Mouse (Mus musculus) hindbrain, embryonic 10.5 days (tissue): ENCODE data around the gene Smyd1. TPM values are rescaled to one million over a fixed set of nuclear protein-coding genes. Genes with fewer than 3 reads are reported as not detected.

ENCODE experiments used
- DNase-seq: peaks from one replicate; pipeline ENCODE4 v3.0.0-alpha.2; 2017; ENCODE audit warnings: low spot score
- H3K27ac ChIP-seq: fragments of 300-500 bp; sonication (generic); 2 replicates; pipeline ENCODE4 v1.5.1; 2016; ENCODE audit warnings: mild to moderate bottlenecking, moderate library complexity
- H3K27me3 ChIP-seq: fragments of 300-500 bp; sonication (generic); 2 replicates; pipeline ENCODE4 v1.6.1; 2016; ENCODE audit warnings: mild to moderate bottlenecking; ENCODE audit not compliant: poor library complexity, insufficient read depth, severe bottlenecking
- H3K36me3 ChIP-seq: fragments of 300-500 bp; sonication (generic); 2 replicates; pipeline ENCODE4 v1.6.1; 2016; ENCODE audit warnings: mild to moderate bottlenecking, moderate library complexity
- H3K4me1 ChIP-seq: fragments of 300-500 bp; sonication (generic); replicated peaks from 2 replicates; pipeline ENCODE4 v1.6.1; 2016; ENCODE audit warnings: mild to moderate bottlenecking
- H3K4me3 ChIP-seq: fragments of 300-500 bp; sonication (generic); 2 replicates; pipeline ENCODE4 v1.5.1; 2016; ENCODE audit warnings: mild to moderate bottlenecking, moderate library complexity
- H3K9me3 ChIP-seq: fragments of 300-500 bp; sonication (generic); 2 replicates; pipeline ENCODE4 v1.6.1; 2016; ENCODE audit warnings: mild to moderate bottlenecking, moderate library complexity
- WGBS: fragments of 180-500 bp; shearing (Covaris S2); methylation state at CpG from one replicate; pipeline ENCODE4 v1.1.7; 2016; 5-methylcytosine and 5-hydroxymethylcytosine counted together
- polyA plus RNA-seq: library from polyadenylated mRNA; unstranded; fragments of >200 nt; fragmentation: Nextera tagmentation; extraction: Ambion mirVana; gene quantifications from 2 replicates; pipeline ENCODE4 v1.2.1, GENCODE M21; 2016

Smyd1 gene
- polyA plus RNA-seq, 1 experiment from 2014 or later, result 0.14 TPM

DNA sequence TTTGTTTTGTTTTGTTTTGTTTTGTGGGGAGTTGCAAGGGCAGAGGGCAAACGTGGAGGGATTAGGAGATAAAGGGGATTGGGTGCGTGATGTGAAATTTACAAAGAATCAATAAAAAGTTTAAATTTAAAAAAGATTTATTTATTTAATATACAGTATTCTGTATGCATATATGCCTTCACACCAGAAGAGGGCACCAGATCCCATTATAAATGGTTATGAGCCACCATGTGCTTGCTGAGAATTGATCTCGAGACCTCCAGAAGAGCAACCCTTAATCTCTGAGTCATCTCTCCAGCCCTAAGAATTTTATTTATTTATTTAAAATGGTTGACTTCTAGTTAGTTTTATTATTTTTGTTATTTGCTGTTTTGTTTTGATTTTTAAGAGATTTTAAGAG lies 78.8 kb downstream of the Smyd1 start:
- WGBS, result 92% methylated on average over 3 of the region's 3 CpGs
- no peak overlapping the region for H3K4me3 ChIP-seq
- no peaks in the 10 kb centered on the region for H3K36me3 ChIP-seq
- no peak for DNase-seq
- H3K27ac ChIP-seq, result no peak overlapping the region
- no peaks in the 10 kb centered on the region for H3K4me1 ChIP-seq
- H3K9me3 ChIP-seq, result no peaks in the 10 kb centered on the region
- no peaks in the 10 kb centered on the region for H3K27me3 ChIP-seq

GRCm38 (mm10) chr6:71242811-71243210 lies 79.2 kb downstream of the Smyd1 start:
- Histone ChIP-seq H3K4me3 (no peak overlapping the region), H3K27ac (no peak overlapping the region), H3K27me3 (no peaks in the 10 kb centered on the region), H3K4me1 (no peaks in the 10 kb centered on the region), H3K9me3 (no peaks in the 10 kb centered on the region), H3K36me3 (no peaks in the 10 kb centered on the region)
- no peak for DNase-seq
- WGBS, result 87% methylated on average over 1 of the region's 1 CpGs

GRCm38 (mm10) chr6:71240831-71241230 lies 81.2 kb downstream of the Smyd1 start:
- no peak for DNase-seq
- H3K27me3 ChIP-seq, result no peaks in the 10 kb centered on the region

DNA sequence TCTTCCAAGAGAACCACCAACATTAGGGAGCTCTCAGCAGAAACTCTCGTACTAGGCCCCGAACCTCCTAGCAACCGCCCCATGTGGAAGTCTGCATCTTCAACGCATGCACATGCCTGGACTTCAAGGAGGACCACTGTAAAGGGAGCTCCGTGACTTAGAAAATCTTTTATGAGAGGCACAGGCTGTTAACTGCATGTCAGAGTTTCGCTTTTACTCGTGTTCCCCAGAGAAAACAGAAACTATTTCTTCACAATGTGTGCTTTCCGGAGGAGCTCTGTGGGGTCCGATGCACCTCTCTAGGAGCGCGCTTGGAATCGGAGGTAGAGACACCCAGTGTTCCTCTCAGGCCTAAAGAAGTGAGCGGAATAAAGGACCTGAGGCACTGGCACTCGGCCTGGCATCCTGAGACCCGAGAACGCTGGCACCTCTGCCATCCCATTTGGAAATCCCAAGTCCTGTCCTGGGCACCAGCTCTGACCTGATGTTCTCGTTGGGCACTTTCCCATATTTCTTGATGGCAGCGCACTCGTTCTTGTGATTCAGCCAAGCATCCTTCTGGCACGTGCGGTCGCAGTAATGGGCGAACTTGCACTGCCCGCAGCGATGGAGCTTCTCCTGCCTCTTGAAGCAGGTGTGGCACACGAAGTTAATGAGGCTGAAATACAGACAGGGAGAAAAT lies 82.8 kb downstream of the Smyd1 start:
- Histone ChIP-seq H3K27me3 (no peaks in the 10 kb centered on the region), H3K4me1 (no peaks in the 10 kb centered on the region), H3K4me3 (no peak overlapping the region), H3K36me3 (no peaks in the 10 kb centered on the region), H3K9me3 (no peaks in the 10 kb centered on the region), H3K27ac (no peak overlapping the region)
- WGBS, result 92% methylated on average over 26 of the region's 26 CpGs
- no peak for DNase-seq

More at GRCm38 (mm10) chr6:71240831-71241230, 81.2 kb downstream of the Smyd1 start:
- no peaks in the 10 kb centered on the region for H3K4me1 ChIP-seq
- H3K27ac ChIP-seq, result no peak overlapping the region
- no peaks in the 10 kb centered on the region for H3K36me3 ChIP-seq
- 91% methylated on average over 7 of the region's 7 CpGs for WGBS
- no peaks in the 10 kb centered on the region for H3K9me3 ChIP-seq
- no peak overlapping the region for H3K4me3 ChIP-seq

GRCm38 (mm10) chr6:71237031-71237431 lies 85.0 kb downstream of the Smyd1 start:
- 85% methylated on average over 6 of the region's 6 CpGs for WGBS
- DNase-seq, result no peak
- H3K4me3 ChIP-seq, result no peak overlapping the region
- H3K9me3 ChIP-seq, result no peaks in the 10 kb centered on the region
- no peaks in the 10 kb centered on the region for H3K36me3 ChIP-seq
- no peaks in the 10 kb centered on the region for H3K4me1 ChIP-seq
- no peak overlapping the region for H3K27ac ChIP-seq
- H3K27me3 ChIP-seq, result no peaks in the 10 kb centered on the region

- Histone ChIP-seq H3K36me3 (no peaks in the 10 kb centered on the region), H3K4me3 (no peak overlapping the region)
- WGBS, result 75% methylated on average over 6 of the region's 6 CpGs
Observed at GRCm38 (mm10) chr6:71236506-71236905, 85.5 kb downstream of the Smyd1 start.

GRCm38 (mm10) chr6:71235944-71236343 lies 86.1 kb downstream of the Smyd1 start:
- H3K9me3 ChIP-seq, result no peaks in the 10 kb centered on the region
- no peak overlapping the region for H3K4me3 ChIP-seq
- 75% methylated on average over 3 of the region's 3 CpGs for WGBS
- H3K36me3 ChIP-seq, result no peaks in the 10 kb centered on the region
- H3K27me3 ChIP-seq, result no peaks in the 10 kb centered on the region
- H3K27ac ChIP-seq, result no peak overlapping the region
- H3K4me1 ChIP-seq, result no peaks in the 10 kb centered on the region
- no peak for DNase-seq

More at GRCm38 (mm10) chr6:71236506-71236905, 85.5 kb downstream of the Smyd1 start:
- Histone ChIP-seq H3K27me3 (no peaks in the 10 kb centered on the region), H3K9me3 (no peaks in the 10 kb centered on the region), H3K27ac (no peak overlapping the region), H3K4me1 (no peaks in the 10 kb centered on the region)
- DNase-seq, result no peak

DNA sequence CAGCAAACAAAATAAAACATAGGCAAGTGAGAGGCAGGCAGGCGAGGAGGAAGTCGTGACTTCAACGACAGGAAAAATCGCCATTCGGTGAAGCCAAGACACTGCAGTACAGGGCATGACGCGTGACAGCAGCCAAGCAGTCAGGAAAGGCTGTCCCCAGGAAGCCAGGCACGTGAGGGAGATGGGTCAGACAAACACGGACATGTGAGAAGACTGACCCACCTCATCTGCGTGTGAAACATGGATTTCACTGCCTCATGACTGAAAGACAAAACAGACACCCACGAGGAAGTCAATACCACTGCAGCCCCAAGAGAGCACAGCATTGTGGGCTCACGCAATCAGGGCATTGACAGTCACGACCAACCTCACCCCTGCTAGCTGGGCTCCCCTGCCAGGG lies 86.9 kb downstream of the Smyd1 start:
- H3K27me3 ChIP-seq, result no peaks in the 10 kb centered on the region
- H3K4me3 ChIP-seq, result no peak overlapping the region
- WGBS, result 82% methylated on average over 13 of the region's 13 CpGs

DNA sequence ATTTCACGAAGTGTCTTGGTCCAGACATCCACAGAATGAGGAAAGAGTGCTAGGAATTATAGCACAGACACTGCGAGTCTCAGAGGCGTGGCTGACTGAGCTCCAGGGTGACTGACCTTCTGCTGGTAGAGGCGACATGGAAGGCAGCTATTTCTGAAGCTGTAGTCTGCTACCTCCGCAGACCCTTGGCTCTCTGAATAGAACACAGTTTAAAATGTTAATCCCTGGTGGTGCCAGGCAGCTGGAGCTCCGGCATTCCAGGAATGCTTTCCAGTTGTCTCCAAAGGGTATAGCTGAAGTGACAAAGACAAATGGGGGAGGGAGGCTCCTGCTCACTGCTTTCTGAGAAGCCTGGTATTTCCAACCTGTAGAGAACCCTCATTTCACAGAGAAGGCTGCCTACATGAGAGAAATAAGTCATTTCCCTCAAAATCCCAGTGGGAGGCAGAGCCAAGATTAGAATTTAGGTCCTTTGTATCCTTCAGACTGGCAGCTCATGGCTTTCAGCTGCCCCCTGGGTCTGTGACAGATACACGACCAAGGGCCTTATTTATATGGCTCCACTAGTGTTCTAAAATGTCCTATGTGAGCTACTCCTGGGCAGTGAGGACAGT lies 94.8 kb downstream of the Smyd1 start:
- Histone ChIP-seq H3K9me3 (no peaks in the 10 kb centered on the region), H3K27ac (peak overlapping the region; percentile 75), H3K4me1 (peaks cover 30% of the 10 kb centered on the region), H3K36me3 (no peaks in the 10 kb centered on the region), H3K27me3 (no peaks in the 10 kb centered on the region), H3K4me3 (no peak overlapping the region)
- DNase-seq, result peak; percentile 51
- WGBS, result 4% methylated on average over 7 of the region's 7 CpGs

More for the DNA sequence above, 86.9 kb downstream of the Smyd1 start:
- H3K4me1 ChIP-seq, result no peaks in the 10 kb centered on the region
- H3K36me3 ChIP-seq, result no peaks in the 10 kb centered on the region
- no peaks in the 10 kb centered on the region for H3K9me3 ChIP-seq
- no peak overlapping the region for H3K27ac ChIP-seq
- DNase-seq, result no peak

DNA sequence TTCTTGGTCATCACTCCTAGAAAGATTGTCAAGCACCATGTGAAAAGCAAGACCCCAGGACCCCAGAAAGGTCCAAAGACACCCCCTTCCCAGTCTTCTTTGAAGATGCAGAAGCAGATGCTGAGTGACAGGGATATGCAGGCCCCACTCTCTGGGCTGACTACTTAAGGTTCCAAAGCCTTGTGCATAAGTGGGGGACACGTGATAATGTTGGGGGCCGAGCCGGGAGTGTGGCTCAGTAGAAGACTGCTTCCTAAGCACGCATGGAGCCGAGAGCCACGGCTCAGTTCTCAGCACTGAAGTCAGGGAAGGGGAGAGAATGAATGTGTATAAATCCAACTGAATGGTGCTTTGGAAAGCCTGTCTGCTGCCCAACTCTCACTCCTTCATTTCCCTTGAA lies 95.5 kb downstream of the Smyd1 start:
- Histone ChIP-seq H3K27me3 (no peaks in the 10 kb centered on the region), H3K36me3 (no peaks in the 10 kb centered on the region)
- WGBS, result 42% methylated on average over 6 of the region's 6 CpGs

DNA sequence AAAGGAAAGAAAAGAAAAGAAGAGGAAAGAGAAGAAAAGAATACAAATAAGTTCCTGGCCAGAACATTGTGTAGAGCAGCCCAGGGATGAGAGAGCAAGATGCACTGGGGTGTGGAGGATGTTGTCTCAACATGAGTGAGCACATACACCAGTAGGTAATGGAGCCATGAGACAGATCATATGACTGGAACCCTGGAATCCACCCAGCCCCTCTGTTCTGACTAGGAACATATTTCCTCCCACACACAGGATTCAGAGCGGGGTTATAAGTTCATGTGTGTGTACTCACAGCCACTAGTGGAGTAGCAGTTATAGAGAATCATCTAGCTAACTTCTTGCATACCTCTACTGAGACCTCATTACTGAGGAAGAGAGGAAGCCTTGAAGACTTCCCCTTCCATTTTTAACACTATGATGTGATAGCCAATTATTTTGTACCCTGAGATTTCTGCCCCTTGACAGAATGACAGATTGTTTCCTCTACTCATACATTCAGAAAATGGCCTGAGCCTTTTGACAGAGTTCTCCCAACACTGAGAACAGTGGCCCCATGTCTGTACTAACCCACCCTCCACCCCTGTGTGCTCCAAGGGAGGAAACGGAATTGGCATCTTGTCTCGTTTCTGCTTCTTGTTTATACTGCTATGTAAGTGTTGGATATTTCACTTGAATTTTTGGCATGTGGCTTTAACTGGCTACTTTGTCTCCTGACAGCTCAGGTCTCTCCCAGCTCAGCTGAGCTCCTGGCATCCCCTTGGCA lies 97.7 kb downstream of the Smyd1 start:
- Histone ChIP-seq H3K4me3 (no peak overlapping the region), H3K9me3 (no peaks in the 10 kb centered on the region), H3K27me3 (no peaks in the 10 kb centered on the region), H3K4me1 (peaks cover 30% of the 10 kb centered on the region), H3K27ac (no peak overlapping the region), H3K36me3 (no peaks in the 10 kb centered on the region)
- no peak for DNase-seq
- WGBS, result 88% methylated on average over 3 of the region's 3 CpGs

More for the DNA sequence above, 95.5 kb downstream of the Smyd1 start:
- Histone ChIP-seq H3K4me3 (no peak overlapping the region), H3K9me3 (no peaks in the 10 kb centered on the region), H3K4me1 (peaks cover 30% of the 10 kb centered on the region), H3K27ac (peak overlapping the region; percentile 75)
- no peak for DNase-seq

DNA sequence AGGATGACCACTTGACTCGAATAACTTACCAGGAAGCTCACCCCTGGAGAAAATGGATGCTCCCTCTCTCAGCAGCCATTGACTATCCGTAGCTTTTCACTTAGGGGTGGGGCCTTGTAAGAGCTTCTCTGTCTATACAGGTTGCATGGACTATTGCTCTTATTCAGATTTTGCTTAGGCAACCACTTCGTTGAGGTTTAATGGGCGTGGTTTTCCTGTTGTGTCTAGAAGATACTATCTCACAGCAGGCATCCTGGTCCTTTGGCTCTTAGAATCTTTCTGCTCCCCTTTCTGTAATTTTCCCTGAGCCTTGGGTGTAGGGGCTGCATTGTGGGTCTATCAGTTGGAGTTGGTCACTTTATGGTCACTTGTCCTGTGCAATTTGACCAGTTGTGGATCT lies 100.5 kb downstream of the Smyd1 start:
- no peak for DNase-seq
- WGBS, result 88% methylated on average over 4 of the region's 4 CpGs
- no peak overlapping the region for H3K4me3 ChIP-seq
- no peaks in the 10 kb centered on the region for H3K9me3 ChIP-seq
- H3K4me1 ChIP-seq, result peaks cover 16% of the 10 kb centered on the region
- H3K27ac ChIP-seq, result no peak overlapping the region
- no peaks in the 10 kb centered on the region for H3K27me3 ChIP-seq
- H3K36me3 ChIP-seq, result no peaks in the 10 kb centered on the region

GRCm38 (mm10) chr6:71212471-71212870 lies 109.6 kb downstream of the Smyd1 start:
- H3K36me3 ChIP-seq, result no peaks in the 10 kb centered on the region
- no peaks in the 10 kb centered on the region for H3K9me3 ChIP-seq
- no peak overlapping the region for H3K27ac ChIP-seq
- no peak overlapping the region for H3K4me3 ChIP-seq
- no peaks in the 10 kb centered on the region for H3K4me1 ChIP-seq
- H3K27me3 ChIP-seq, result no peaks in the 10 kb centered on the region
- WGBS, result 96% methylated on average over 3 of the region's 3 CpGs
- DNase-seq, result no peak
